Mouse (Mus musculus): ENCODE measurements at regions not wholly inside any gene's neighbourhood (a gene's known extent, or its start where the extent isn't known, plus 50 kb on each side); places are given as distances from the start of the nearest gene placed in this dataset.

DNA sequence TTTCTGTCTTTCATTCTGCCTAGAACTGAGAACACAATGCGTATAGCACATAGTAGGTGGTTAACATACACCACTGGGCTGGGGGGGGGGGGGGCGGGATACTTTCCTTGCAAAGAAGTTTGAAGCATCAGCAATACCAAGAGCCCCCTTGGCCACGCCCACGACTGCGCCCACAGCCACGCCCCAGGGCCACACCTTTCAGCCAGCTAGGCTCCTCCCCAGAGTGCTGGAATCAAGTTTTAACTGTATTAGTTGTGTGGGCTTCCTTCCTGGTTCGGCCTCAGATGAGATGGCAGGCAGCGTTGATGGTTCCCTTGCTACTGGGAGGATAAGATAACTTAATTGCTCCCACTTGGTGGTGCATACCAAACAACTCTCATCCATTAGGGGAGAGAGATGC lies 278.1 kb upstream of the Kcnab2 start:
- Histone ChIP-seq H3K9ac (ENCODE audit: low read length) (no peak overlapping the region), H3K4me3 (ENCODE audit: low read depth, low read length) (no peak overlapping the region), H3K4me1 (ENCODE audit: control insufficient read depth, insufficient read depth, low read length) (no peaks in the 10 kb centered on the region), H3K4me2 (ENCODE audit: low read depth) (no peak overlapping the region), H3K27ac (ENCODE audit: low read depth, low read length) (no peak overlapping the region), H3K36me3 (ENCODE audit: control insufficient read depth, insufficient read depth, low read length) (no peaks in the 10 kb centered on the region), H3K27me3 (ENCODE audit: control insufficient read depth, insufficient read depth, low read length) (no peaks in the 10 kb centered on the region), H3K9me3 (ENCODE audit: control insufficient read depth, low read length) (no peaks in the 10 kb centered on the region)
- 90% methylated on average over 8 of the region's 8 CpGs for WGBS
- ATAC-seq (ENCODE audit: insufficient read depth, low FRiP score, low TSS enrichment) = no peak
- DNase-seq (ENCODE audit: low spot score) = no peak

DNA sequence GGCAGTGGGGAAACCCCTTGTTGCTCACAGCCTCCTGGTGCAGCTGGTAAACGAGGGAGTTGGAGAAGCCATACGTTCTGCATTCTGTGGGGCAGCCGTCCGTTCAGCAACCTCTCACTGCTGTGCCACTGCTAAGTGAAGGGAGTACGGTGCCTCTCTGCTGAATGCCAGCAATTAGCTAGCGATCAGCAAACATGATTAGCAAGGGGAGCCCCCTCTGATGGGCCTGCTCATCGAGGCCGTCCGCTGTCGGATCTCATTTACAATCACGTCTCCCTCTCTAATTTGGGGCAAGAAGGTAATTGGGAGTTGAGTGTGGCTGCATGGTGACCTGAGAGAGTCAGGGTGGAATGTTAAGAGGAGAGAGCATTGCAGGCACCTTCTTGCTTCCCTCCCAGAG lies 266.7 kb upstream of the Kcnab2 start:
- no peaks in the 10 kb centered on the region for H3K4me1 ChIP-seq (ENCODE audit: control insufficient read depth, insufficient read depth, low read length)
- H3K9ac ChIP-seq (ENCODE audit: low read length) = no peak overlapping the region
- H3K9me3 ChIP-seq (ENCODE audit: control insufficient read depth, low read length) = no peaks in the 10 kb centered on the region
- H3K27ac ChIP-seq (ENCODE audit: low read depth, low read length) = no peak overlapping the region
- no peaks in the 10 kb centered on the region for H3K27me3 ChIP-seq (ENCODE audit: control insufficient read depth, insufficient read depth, low read length)
- H3K4me3 ChIP-seq (ENCODE audit: low read depth, low read length) = no peak overlapping the region
- WGBS = 30% methylated on average over 11 of the region's 11 CpGs
- DNase-seq (ENCODE audit: low spot score) (no peak), ATAC-seq (ENCODE audit: insufficient read depth, low FRiP score, low TSS enrichment) (no peak)
- no peaks in the 10 kb centered on the region for H3K36me3 ChIP-seq (ENCODE audit: control insufficient read depth, insufficient read depth, low read length)
- no peak overlapping the region for H3K4me2 ChIP-seq (ENCODE audit: low read depth)

DNA sequence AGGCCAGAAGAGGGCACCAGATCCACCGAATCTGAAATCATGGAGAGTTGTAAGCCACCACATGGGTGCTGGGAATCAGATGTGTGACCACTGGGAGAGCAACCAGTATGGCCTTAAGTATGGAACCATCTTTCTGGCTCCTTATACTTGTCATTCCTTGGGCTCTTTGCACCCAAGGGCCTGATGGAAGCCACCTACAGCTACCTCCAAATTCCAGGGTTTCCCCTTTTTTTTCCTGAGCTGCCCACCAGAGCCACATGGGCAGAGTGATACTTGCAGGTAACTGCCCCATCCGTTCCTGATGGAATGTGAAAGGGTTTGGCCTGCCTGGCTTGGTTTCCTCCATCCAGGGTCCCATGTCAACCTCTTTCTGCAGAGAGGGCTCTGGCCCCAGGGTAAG lies 255.3 kb upstream of the Kcnab2 start:
- no peak overlapping the region for H3K27ac ChIP-seq (ENCODE audit: low read depth, low read length)

DNA sequence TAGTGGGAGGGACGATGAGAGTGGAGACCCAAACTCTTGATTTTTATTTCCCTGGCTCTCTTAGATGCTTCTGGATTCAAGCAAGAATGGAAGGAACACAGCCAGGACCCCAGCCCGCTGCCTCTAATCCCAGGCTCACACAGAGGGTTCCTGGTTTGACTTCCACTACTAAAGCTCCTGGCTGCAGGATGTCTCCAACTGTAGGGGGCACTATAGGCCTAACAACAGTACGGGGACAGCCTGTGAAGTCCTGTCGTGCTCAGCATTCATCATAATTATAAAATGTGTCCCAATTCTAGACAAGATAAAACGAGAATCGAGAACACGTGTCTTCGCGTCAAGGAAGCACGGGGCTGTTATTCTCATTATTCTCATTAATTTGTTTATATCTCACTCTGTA lies 254.3 kb upstream of the Kcnab2 start:
- H3K9me3 ChIP-seq (ENCODE audit: control insufficient read depth, low read length) = no peaks in the 10 kb centered on the region
- DNase-seq (ENCODE audit: low spot score) = no peak

More for the DNA sequence above, 255.3 kb upstream of the Kcnab2 start:
- ATAC-seq (ENCODE audit: insufficient read depth, low FRiP score, low TSS enrichment) (no peak), DNase-seq (ENCODE audit: low spot score) (no peak)
- Histone ChIP-seq H3K9ac (ENCODE audit: low read length) (no peak overlapping the region), H3K27me3 (ENCODE audit: control insufficient read depth, insufficient read depth, low read length) (no peaks in the 10 kb centered on the region), H3K9me3 (ENCODE audit: control insufficient read depth, low read length) (no peaks in the 10 kb centered on the region), H3K4me1 (ENCODE audit: control insufficient read depth, insufficient read depth, low read length) (no peaks in the 10 kb centered on the region), H3K4me2 (ENCODE audit: low read depth) (no peak overlapping the region), H3K4me3 (ENCODE audit: low read depth, low read length) (no peak overlapping the region), H3K36me3 (ENCODE audit: control insufficient read depth, insufficient read depth, low read length) (no peaks in the 10 kb centered on the region)
- WGBS = 85% methylated on average over 2 of the region's 2 CpGs

DNA sequence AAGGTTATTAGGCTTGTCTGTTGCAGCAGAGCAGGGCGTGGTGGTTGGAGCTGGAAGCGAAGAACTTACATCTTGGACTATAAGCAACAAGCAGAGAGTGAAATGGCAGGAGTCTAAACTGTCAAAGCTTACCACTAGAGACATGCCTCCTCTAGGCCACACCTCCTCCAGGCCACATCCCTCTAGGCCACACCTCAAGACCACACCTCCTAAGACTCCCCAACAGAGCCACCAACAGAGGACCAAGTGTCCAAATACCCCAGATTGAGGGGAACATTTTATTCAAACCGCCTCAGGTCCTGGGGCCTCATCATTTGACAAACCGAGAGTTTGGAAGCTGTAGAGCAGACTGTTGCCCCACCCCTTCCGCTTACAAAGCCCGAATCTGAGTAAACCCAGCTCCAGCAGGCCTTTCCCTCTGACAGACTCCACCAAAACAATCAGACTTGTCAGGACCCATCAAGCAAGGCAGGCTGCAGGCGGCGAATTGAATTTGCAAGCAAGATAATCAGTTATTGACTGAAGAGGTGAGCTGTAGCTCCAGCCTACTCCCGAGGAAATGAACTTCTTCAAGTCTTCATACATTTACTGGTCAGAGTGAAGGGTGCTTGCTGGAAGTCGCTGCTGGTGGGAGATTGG lies 253.5 kb upstream of the Kcnab2 start:
- Histone ChIP-seq H3K4me3 (ENCODE audit: low read depth, low read length) (no peak overlapping the region), H3K36me3 (ENCODE audit: control insufficient read depth, insufficient read depth, low read length) (no peaks in the 10 kb centered on the region), H3K4me2 (ENCODE audit: low read depth) (no peak overlapping the region), H3K27ac (ENCODE audit: low read depth, low read length) (no peak overlapping the region), H3K9ac (ENCODE audit: low read length) (no peak overlapping the region), H3K9me3 (ENCODE audit: control insufficient read depth, low read length) (no peaks in the 10 kb centered on the region), H3K4me1 (ENCODE audit: control insufficient read depth, insufficient read depth, low read length) (no peaks in the 10 kb centered on the region), H3K27me3 (ENCODE audit: control insufficient read depth, insufficient read depth, low read length) (no peaks in the 10 kb centered on the region)
- DNase-seq (ENCODE audit: low spot score) (no peak), ATAC-seq (ENCODE audit: insufficient read depth, low FRiP score, low TSS enrichment) (no peak)
- 71% methylated on average over 10 of the region's 10 CpGs for WGBS

More for the DNA sequence above, 254.3 kb upstream of the Kcnab2 start:
- no peak overlapping the region for H3K9ac ChIP-seq (ENCODE audit: low read length)
- no peak overlapping the region for H3K27ac ChIP-seq (ENCODE audit: low read depth, low read length)
- H3K36me3 ChIP-seq (ENCODE audit: control insufficient read depth, insufficient read depth, low read length) = no peaks in the 10 kb centered on the region
- H3K4me3 ChIP-seq (ENCODE audit: low read depth, low read length) = no peak overlapping the region
- 79% methylated on average over 10 of the region's 10 CpGs for WGBS
- no peak for ATAC-seq (ENCODE audit: insufficient read depth, low FRiP score, low TSS enrichment)
- H3K4me2 ChIP-seq (ENCODE audit: low read depth) = no peak overlapping the region
- no peaks in the 10 kb centered on the region for H3K4me1 ChIP-seq (ENCODE audit: control insufficient read depth, insufficient read depth, low read length)
- no peaks in the 10 kb centered on the region for H3K27me3 ChIP-seq (ENCODE audit: control insufficient read depth, insufficient read depth, low read length)

DNA sequence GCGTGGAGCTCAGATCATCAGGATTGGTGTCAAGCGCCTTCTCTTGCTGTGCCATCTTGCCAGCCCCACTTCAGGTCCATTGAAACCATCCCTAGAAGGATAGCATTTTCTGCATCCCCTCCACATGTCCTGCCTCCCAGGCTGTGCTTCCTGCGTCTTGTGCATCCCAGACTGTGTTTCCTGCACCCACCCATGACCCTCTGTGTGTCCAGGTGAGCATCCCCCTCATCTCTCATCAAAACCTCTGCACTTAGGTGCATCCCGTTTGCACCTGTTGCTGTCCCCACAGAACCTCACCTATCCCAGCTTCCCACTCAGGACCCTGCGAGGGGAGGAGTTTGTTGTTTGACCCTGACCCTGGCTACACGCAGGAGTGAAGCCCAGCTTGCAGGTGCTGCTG lies 251.8 kb upstream of the Kcnab2 start:
- Histone ChIP-seq H3K9ac (ENCODE audit: low read length) (no peak overlapping the region), H3K4me2 (ENCODE audit: low read depth) (no peak overlapping the region), H3K9me3 (ENCODE audit: control insufficient read depth, low read length) (no peaks in the 10 kb centered on the region), H3K27ac (ENCODE audit: low read depth, low read length) (no peak overlapping the region), H3K4me1 (ENCODE audit: control insufficient read depth, insufficient read depth, low read length) (peaks cover 2% of the 10 kb centered on the region; the same call in 1 of the 2 replicates), H3K36me3 (ENCODE audit: control insufficient read depth, insufficient read depth, low read length) (no peaks in the 10 kb centered on the region), H3K4me3 (ENCODE audit: low read depth, low read length) (no peak overlapping the region), H3K27me3 (ENCODE audit: control insufficient read depth, insufficient read depth, low read length) (no peaks in the 10 kb centered on the region)
- DNase-seq (ENCODE audit: low spot score) = no peak
- WGBS = 90% methylated on average over 6 of the region's 6 CpGs
- no peak for ATAC-seq (ENCODE audit: insufficient read depth, low FRiP score, low TSS enrichment)

DNA sequence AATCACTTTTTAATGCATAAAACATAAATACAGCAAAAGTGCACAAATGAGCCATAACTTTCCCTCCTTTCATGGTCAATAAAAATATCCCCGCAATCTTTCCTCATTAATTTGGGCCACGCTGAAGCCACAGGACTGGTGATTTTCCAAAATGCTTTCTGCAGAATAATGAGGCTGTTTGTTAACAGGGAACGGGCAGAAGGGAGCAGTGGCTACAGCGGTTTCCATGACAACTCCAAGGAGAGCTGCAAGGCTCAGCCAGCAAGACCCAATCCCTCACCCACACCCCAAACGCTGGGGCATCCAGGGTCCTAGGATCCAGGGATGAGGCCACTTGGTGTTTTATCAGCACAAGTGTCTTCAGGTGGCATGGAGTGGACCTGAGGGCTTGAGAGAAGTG lies 248.2 kb upstream of the Kcnab2 start:
- Histone ChIP-seq H3K4me3 (ENCODE audit: low read depth, low read length) (no peak overlapping the region), H3K4me1 (ENCODE audit: control insufficient read depth, insufficient read depth, low read length) (peaks cover 2% of the 10 kb centered on the region; the same call in 1 of the 2 replicates), H3K4me2 (ENCODE audit: low read depth) (no peak overlapping the region), H3K36me3 (ENCODE audit: control insufficient read depth, insufficient read depth, low read length) (no peaks in the 10 kb centered on the region), H3K27me3 (ENCODE audit: control insufficient read depth, insufficient read depth, low read length) (no peaks in the 10 kb centered on the region), H3K27ac (ENCODE audit: low read depth, low read length) (no peak overlapping the region), H3K9ac (ENCODE audit: low read length) (no peak overlapping the region), H3K9me3 (ENCODE audit: control insufficient read depth, low read length) (no peaks in the 10 kb centered on the region)
- no peak for DNase-seq (ENCODE audit: low spot score)
- no peak for ATAC-seq (ENCODE audit: insufficient read depth, low FRiP score, low TSS enrichment)
- WGBS = 49% methylated on average over 5 of the region's 5 CpGs

DNA sequence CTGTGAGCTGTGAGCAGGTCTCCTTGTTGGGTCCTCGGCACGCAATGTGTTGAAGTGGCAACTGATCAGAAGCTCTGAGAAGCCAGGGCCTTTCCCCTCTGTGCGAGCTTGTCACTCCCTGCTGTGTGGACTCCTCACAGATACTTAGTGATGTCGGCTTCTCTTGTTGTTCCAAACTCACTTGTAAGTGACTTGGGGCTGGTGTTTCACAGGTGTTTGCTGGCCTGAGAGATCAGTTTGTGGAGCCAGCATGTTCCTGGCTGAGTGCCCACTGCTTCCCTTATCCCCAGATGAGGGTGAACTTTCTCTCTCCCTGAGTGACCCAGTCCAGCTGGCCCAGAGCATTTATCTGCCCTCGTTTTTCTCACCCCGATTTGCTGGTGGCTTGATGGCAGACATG lies 247.8 kb upstream of the Kcnab2 start:
- H3K9me3 ChIP-seq (ENCODE audit: control insufficient read depth, low read length) = no peaks in the 10 kb centered on the region
- no peak overlapping the region for H3K9ac ChIP-seq (ENCODE audit: low read length)
- no peak overlapping the region for H3K4me3 ChIP-seq (ENCODE audit: low read depth, low read length)
- WGBS = 61% methylated on average over 6 of the region's 6 CpGs
- ATAC-seq (ENCODE audit: insufficient read depth, low FRiP score, low TSS enrichment) (no peak), DNase-seq (ENCODE audit: low spot score) (no peak)
- H3K27me3 ChIP-seq (ENCODE audit: control insufficient read depth, insufficient read depth, low read length) = no peaks in the 10 kb centered on the region
- H3K4me1 ChIP-seq (ENCODE audit: control insufficient read depth, insufficient read depth, low read length) = peaks cover 2% of the 10 kb centered on the region; the same call in 1 of the 2 replicates
- no peaks in the 10 kb centered on the region for H3K36me3 ChIP-seq (ENCODE audit: control insufficient read depth, insufficient read depth, low read length)
- H3K27ac ChIP-seq (ENCODE audit: low read depth, low read length) = no peak overlapping the region
- H3K4me2 ChIP-seq (ENCODE audit: low read depth) = no peak overlapping the region

DNA sequence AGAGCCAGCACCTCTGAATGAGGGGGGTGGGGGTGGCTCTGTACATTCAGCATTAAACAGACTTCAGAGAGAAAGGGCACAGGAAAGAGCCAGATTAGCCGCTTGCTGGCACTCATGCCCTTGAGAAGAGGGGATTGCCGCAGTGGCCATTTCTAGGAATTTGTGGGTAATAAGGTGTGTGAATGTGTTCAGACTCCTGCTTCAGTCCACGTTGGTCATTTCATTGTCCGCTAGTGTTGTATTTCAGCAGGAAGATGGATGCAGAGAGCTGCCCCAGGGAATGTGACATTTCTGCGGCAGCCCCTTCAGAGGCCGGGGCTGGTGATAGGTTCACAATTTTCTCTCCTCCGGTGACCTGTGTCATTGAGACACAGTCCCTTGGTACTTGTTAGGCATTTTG lies 247.1 kb upstream of the Kcnab2 start:
- ATAC-seq (ENCODE audit: insufficient read depth, low FRiP score, low TSS enrichment) (no peak), DNase-seq (ENCODE audit: low spot score) (no peak)
- Histone ChIP-seq H3K9me3 (ENCODE audit: control insufficient read depth, low read length) (no peaks in the 10 kb centered on the region), H3K4me2 (ENCODE audit: low read depth) (no peak overlapping the region), H3K27me3 (ENCODE audit: control insufficient read depth, insufficient read depth, low read length) (no peaks in the 10 kb centered on the region), H3K4me1 (ENCODE audit: control insufficient read depth, insufficient read depth, low read length) (peaks cover 2% of the 10 kb centered on the region; the same call in 1 of the 2 replicates), H3K36me3 (ENCODE audit: control insufficient read depth, insufficient read depth, low read length) (no peaks in the 10 kb centered on the region), H3K4me3 (ENCODE audit: low read depth, low read length) (no peak overlapping the region), H3K9ac (ENCODE audit: low read length) (no peak overlapping the region), H3K27ac (ENCODE audit: low read depth, low read length) (no peak overlapping the region)
- WGBS = 79% methylated on average over 7 of the region's 7 CpGs
